9 mouse cellular contexts compared by ENCODE assay signal in genomic region chr1:152678451-152678850, GRCm38 (mm10).
A peak's percentile ranks its signal among the peaks of the same experiment; 100 is the strongest.
DNase-seq lines count a peak whose midpoint lies in the region; ATAC-seq and TF ChIP-seq lines count a peak whose summit lies in the region.
"Had no signal": no experiment of that assay in that cellular context is flagged by ENCODE, and none has a peak within 500 bp of the region (broad histone marks: within the 10 kb centered on the region; RNA-seq: fewer than 3 reads in every experiment).

No protein-coding gene starts in this region.

- ATAC-seq in embryonic facial prominence, embryonic 12.5 days (ENCODE audit: insufficient number of reproducible peaks, insufficient read depth, low FRiP score, low TSS enrichment), result 0 out of 2 replicates have a peak, but pooled peaks have one; percentile 15
- ATAC-seq in intestine, embryonic 16.5 days, result 0 out of 2 replicates have a peak, but pooled peaks have one; percentile 12
- no peak for ATAC-seq in forebrain, embryonic 15.5 days (replicated peaks)

- peaks cover 20% of the 10 kb centered on the region; the same call in 1 of the 2 replicates for H3K4me1 ChIP-seq in embryonic facial prominence, embryonic 12.5 days
- peaks cover 35% of the 10 kb centered on the region for H3K4me1 ChIP-seq in embryonic facial prominence, embryonic 10.5 days
- H3K4me1 ChIP-seq in CH12.LX (ENCODE audit: control insufficient read depth in 1 of 2, insufficient read depth in 2 of 2), result no peaks in the 10 kb centered on the region
- H3K4me1 ChIP-seq in intestine, embryonic 16.5 days (ENCODE audit: control insufficient read depth, insufficient read depth, low read length), result peaks cover 14% of the 10 kb centered on the region
- peaks cover 14% of the 10 kb centered on the region for H3K4me1 ChIP-seq in olfactory bulb, adult 2 months (ENCODE audit: control insufficient read depth, insufficient read depth, low read length)
- no peaks in the 10 kb centered on the region for H3K4me1 ChIP-seq in forebrain, embryonic 15.5 days

- no peaks in the 10 kb centered on the region for H3K27me3 ChIP-seq in embryonic facial prominence, embryonic 12.5 days
- H3K27me3 ChIP-seq in embryonic facial prominence, embryonic 10.5 days (replicated peaks; ENCODE audit: low read depth, poor library complexity, severe bottlenecking), result no peaks in the 10 kb centered on the region
- no peaks in the 10 kb centered on the region for H3K27me3 ChIP-seq in CH12.LX (replicated peaks)
- no peaks in the 10 kb centered on the region for H3K27me3 ChIP-seq in intestine, embryonic 16.5 days (replicated peaks; ENCODE audit: control insufficient read depth, insufficient read depth, low read length)
- H3K27me3 ChIP-seq in forebrain, embryonic 15.5 days, result no peaks in the 10 kb centered on the region

- H3K4me2 ChIP-seq in embryonic facial prominence, embryonic 12.5 days (replicated peaks), result no peak overlapping the region
- H3K4me2 ChIP-seq in CH12.LX (ENCODE audit: insufficient read depth, low read depth, poor library complexity, severe bottlenecking), result no peak overlapping the region
- no peak overlapping the region for H3K4me2 ChIP-seq in intestine, embryonic 16.5 days (ENCODE audit: low read depth, low read length)
- no peak overlapping the region for H3K4me2 ChIP-seq in forebrain, embryonic 15.5 days (replicated peaks)

- TF ChIP-seq CTCF in CH12.LX (conservative IDR thresholded peaks at IDR 0.05 in 1 of 2, IDR thresholded peaks at IDR 0.05 in 1 of 2; ENCODE audit: low read depth in 2 of 2, low read length in 2 of 2), result peak in 1 of 2 experiments; percentile 53; a peak in 2 of 4 replicates
- peak; percentile 22; the same call in 1 of the 2 replicates for TF ChIP-seq CTCF in olfactory bulb, adult 2 months (IDR thresholded peaks at IDR 0.05; ENCODE audit: insufficient read depth, low read depth, low read length)

- no peaks in the 10 kb centered on the region for H3K36me3 ChIP-seq in embryonic facial prominence, embryonic 12.5 days
- H3K36me3 ChIP-seq in embryonic facial prominence, embryonic 10.5 days (replicated peaks), result no peaks in the 10 kb centered on the region
- no peaks in the 10 kb centered on the region for H3K36me3 ChIP-seq in CH12.LX (replicated peaks in 1 of 2; ENCODE audit: control insufficient read depth in 1 of 2, insufficient read depth in 1 of 2, low read length in 1 of 2)
- H3K36me3 ChIP-seq in intestine, embryonic 16.5 days (ENCODE audit: control insufficient read depth, insufficient read depth, low read length), result no peaks in the 10 kb centered on the region
- H3K36me3 ChIP-seq in forebrain, embryonic 15.5 days, result no peaks in the 10 kb centered on the region
- H3K36me3 ChIP-seq: G1E had no signal

- peak; percentile 31 for TF ChIP-seq RAD21 in CH12.LX (IDR thresholded peaks at IDR 0.05; ENCODE audit: low read depth, low read length)

- no peak for TF ChIP-seq EP300 in CH12.LX (IDR thresholded peaks at IDR 0.05; ENCODE audit: low read length)

- no peaks in the 10 kb centered on the region for H3K9me3 ChIP-seq in embryonic facial prominence, embryonic 12.5 days
- H3K9me3 ChIP-seq in embryonic facial prominence, embryonic 10.5 days, result no peaks in the 10 kb centered on the region
- H3K9me3 ChIP-seq in CH12.LX (replicated peaks; ENCODE audit: low read length), result peaks cover 4% of the 10 kb centered on the region
- no peaks in the 10 kb centered on the region for H3K9me3 ChIP-seq in intestine, embryonic 16.5 days (ENCODE audit: control insufficient read depth, low read length)
- no peaks in the 10 kb centered on the region for H3K9me3 ChIP-seq in forebrain, embryonic 15.5 days

- dilution Hi-C loops in CH12.LX (cut with MboI; ENCODE audit: extremely low pct_ligation_motif_present, extremely low pct_unique_long_range_greater_than_20kb, low sequenced_read_pairs), result no loop called here

- no peaks in the 10 kb centered on the region for H3K79me2 ChIP-seq in CH12.LX (replicated peaks; ENCODE audit: control insufficient read depth, extremely low read depth, insufficient read depth, poor library complexity, severe bottlenecking)

- H3K27ac ChIP-seq in embryonic facial prominence, embryonic 12.5 days, result no peak overlapping the region
- H3K27ac ChIP-seq in embryonic facial prominence, embryonic 10.5 days (replicated peaks), result no peak overlapping the region
- no peak overlapping the region for H3K27ac ChIP-seq in CH12.LX (ENCODE audit: insufficient read depth, low read depth)
- H3K27ac ChIP-seq in intestine, embryonic 16.5 days (ENCODE audit: low read length), result peak overlapping the region; percentile 74
- H3K27ac ChIP-seq in olfactory bulb, adult 2 months (ENCODE audit: insufficient read depth, low read depth, low read length), result no peak overlapping the region
- H3K27ac ChIP-seq in forebrain, embryonic 15.5 days (replicated peaks), result no peak overlapping the region

- H3K9ac ChIP-seq in embryonic facial prominence, embryonic 12.5 days, result no peak overlapping the region
- no peak overlapping the region for H3K9ac ChIP-seq in CH12.LX (ENCODE audit: insufficient read depth, low read depth)
- H3K9ac ChIP-seq in intestine, embryonic 16.5 days (ENCODE audit: low read depth, low read length), result no peak overlapping the region
- H3K9ac ChIP-seq in forebrain, embryonic 15.5 days (replicated peaks), result no peak overlapping the region

- TF ChIP-seq POLR2A in CH12.LX (IDR thresholded peaks at IDR 0.05; ENCODE audit: low read depth, low read length), result no peak
- no peak for TF ChIP-seq POLR2A in olfactory bulb, adult 2 months (IDR thresholded peaks at IDR 0.05; ENCODE audit: insufficient read depth, low read depth, low read length)

- in situ Hi-C loops in CH12.LX (cut with MboI; ENCODE audit: low pct_ligation_motif_present, low pct_unique_long_range_greater_than_20kb, low sequenced_read_pairs), result no loop called here

- no peak overlapping the region for H3K4me3 ChIP-seq in embryonic facial prominence, embryonic 12.5 days
- no peak overlapping the region for H3K4me3 ChIP-seq in embryonic facial prominence, embryonic 10.5 days
- no peak overlapping the region for H3K4me3 ChIP-seq in CH12.LX (replicated peaks in 1 of 3; ENCODE audit: low read depth in 2 of 3, low read length in 2 of 3, poor library complexity in 1 of 3)
- no peak overlapping the region for H3K4me3 ChIP-seq in intestine, embryonic 16.5 days (ENCODE audit: low read length)
- no peak overlapping the region for H3K4me3 ChIP-seq in olfactory bulb, adult 2 months (ENCODE audit: insufficient read depth, low read depth, low read length)
- H3K4me3 ChIP-seq in forebrain, embryonic 15.5 days, result no peak overlapping the region

- DNase-seq in embryonic facial prominence, embryonic 10.5 days (ENCODE audit: low spot score), result no peak
- DNase-seq in CH12.LX (ENCODE audit: extremely low read depth) (peak; percentile 17), adipocyte (ENCODE audit: low spot score) (no peak)
- DNase-seq in urinary bladder, adult 2 months (ENCODE audit: low spot score), result no peak

- 47% methylated on average over 5 of the region's 5 CpGs for WGBS in embryonic facial prominence, embryonic 12.5 days
- 42% methylated on average over 5 of the region's 5 CpGs for WGBS in embryonic facial prominence, embryonic 10.5 days
- 41% methylated on average over 5 of the region's 5 CpGs for WGBS in intestine, embryonic 16.5 days
- WGBS in olfactory bulb, adult 2 months, result 59% methylated on average over 5 of the region's 5 CpGs
- WGBS in forebrain, embryonic 15.5 days, result 46% methylated on average over 5 of the region's 5 CpGs

TF ChIP-seq in CH12.LX, 34 proteins besides CTCF, POLR2A, EP300 and RAD21:
- TF ChIP-seq CHD1 (IDR thresholded peaks at IDR 0.05; ENCODE audit: low read depth, low read length) (no peak), TCF12 (IDR thresholded peaks at IDR 0.05; ENCODE audit: low read depth, low read length) (no peak), SMC3 (IDR thresholded peaks at IDR 0.05; ENCODE audit: low read depth, low read length) (peak; percentile 26)
